Mouse (Mus musculus) lung, adult 2 months (tissue): ENCODE results near the gene Clcn2.

Experiments
- CTCF ChIP-seq: fragments of 200-500 bp; IDR thresholded peaks from 2 replicates; pipeline ENCODE4 v1.5.1; 2011; ENCODE audit warnings: mild to moderate bottlenecking, low read length, control low read depth; ENCODE audit not compliant: insufficient read depth
- POLR2A ChIP-seq: fragments of 200-500 bp; IDR thresholded peaks from 2 replicates; pipeline ENCODE4 v1.6.1; 2011; ENCODE audit warnings: low read depth, mild to moderate bottlenecking, control low read depth, low read length, borderline replicate concordance; ENCODE audit errors: extremely low read depth

GRCm38 (mm10) chr16:20676702-20677101 lies 40.8 kb downstream of the Clcn2 start:
- TF ChIP-seq POLR2A (no peak), CTCF (no peak)
